Mouse (Mus musculus) kidney, postnatal 25 days (tissue): Measurements from ENCODE around the gene Hck.

Experiments
- DNase-seq, 2 experiments: peaks; one replicate each; pipeline ENCODE4 v3.0.0; 2021; ENCODE audit warnings: mixed read lengths in 2 of 2

The Hck gene

GRCm38 (mm10) chr2:153090551-153091165 is 17.6 kb upstream of the Hck start:
- DNase-seq: peak in 1 of 2 experiments; percentile 53

DNA sequence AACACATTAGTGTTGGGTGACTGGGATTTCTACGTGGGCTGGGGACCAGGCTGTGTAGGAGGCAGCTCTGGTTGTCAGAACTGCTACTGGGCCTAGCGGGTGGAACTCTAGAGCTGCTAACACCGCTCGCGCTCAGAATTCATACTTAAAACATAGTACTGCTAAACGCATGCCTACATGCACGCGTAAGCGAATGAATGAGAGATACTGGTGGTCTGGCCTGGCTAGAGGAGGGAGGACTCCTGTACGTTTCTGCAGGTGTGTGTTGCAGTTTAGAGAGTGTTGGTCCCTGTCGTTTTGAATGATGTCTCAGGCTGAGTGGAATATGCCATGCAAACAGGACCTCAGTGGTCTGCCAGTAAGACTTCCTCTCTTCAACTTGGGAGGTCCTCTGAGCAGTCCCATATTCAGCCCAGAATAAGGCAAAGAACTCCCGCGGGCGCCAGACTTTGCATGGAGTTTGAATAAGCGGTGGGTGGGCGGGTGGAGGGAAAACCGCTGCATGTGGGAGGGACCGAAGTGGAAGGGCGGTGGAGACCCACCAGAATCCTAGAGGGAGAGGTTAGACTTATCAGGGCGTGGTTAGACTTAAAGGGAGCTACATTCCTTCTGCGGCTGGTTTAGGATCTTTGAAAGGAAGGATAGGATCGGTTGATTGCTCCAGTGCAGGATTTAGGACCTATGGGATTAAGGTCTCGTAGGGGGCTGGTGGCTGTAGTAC is 1.1 kb upstream of the Hck start:
- DNase-seq: peak in 1 of 2 experiments; percentile 19

GRCm38 (mm10) chr2:153107802-153108201 is 466 bp upstream of the Hck start:
- DNase-seq: peak in 1 of 2 experiments; percentile 5

DNA sequence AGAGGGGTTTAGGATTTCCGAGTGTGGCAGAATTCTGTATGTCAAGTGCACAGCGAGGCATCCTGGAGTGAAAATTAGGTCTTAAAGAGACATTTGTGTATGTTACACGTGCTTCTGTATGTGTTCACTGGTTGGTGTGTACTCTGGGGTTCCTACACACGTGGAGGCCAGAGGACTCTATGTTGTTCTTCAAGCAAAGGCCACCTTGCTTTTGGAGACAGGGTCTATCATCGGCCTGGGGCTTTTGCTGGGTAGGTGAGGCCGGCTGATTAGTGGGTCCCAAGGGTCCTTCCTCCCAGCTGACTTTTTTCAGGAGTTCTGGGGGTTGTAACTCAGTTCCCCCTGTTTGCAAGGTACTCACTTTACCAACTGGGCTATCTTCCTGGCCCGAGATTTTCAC is 1.3 kb downstream of the Hck start:
- DNase-seq: no peak

DNA sequence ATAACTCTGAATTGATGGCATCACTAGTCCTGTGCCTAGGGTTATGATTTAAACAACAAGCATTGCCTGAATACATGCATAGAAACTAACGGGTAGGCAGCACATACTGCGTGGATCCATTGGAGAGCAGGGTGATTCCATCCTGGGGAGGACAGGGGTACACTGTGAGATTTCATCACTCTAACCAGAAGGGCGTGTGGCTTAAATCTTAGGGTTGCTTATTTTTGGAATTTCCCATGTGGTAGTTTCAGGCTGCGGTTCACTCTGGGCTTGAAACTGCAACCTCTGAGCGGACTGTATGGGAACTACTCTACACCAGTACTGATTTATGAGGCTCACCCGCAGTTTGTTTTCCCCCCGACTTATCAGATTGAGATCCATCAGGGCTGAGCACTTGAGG is 3.0 kb downstream of the Hck start:
- DNase-seq: no peak

DNA sequence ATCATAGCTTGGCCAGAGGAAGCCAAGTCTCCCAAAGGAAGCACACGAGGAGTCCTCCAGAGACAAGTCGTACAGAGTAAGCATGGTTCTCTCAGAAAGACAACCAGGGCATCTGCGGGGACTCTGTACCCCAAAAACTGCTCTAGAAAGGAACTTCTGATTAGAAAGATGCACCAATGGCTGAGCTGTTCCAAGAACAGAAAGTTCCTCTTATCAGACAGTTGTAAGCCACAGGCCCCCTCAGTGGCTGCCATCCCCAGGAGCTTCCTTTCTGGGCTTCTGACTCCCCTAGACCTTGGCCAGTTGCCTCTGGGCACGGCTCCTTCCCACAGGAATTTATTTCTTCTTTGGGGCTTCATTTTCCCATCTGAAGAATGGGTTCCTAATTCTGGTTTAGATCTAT is 7.4 kb downstream of the Hck start:
- no peak for DNase-seq

GRCm38 (mm10) chr2:153117051-153117486 is 8.8 kb downstream of the Hck start:
- peak in 1 of 2 experiments; percentile 31 for DNase-seq

GRCm38 (mm10) chr2:153119488-153119887 is 11.2 kb downstream of the Hck start:
- peak in 1 of 2 experiments; percentile 7 for DNase-seq

GRCm38 (mm10) chr2:153120126-153120525 is 11.9 kb downstream of the Hck start:
- peak in 1 of 2 experiments; percentile 23 for DNase-seq

DNA sequence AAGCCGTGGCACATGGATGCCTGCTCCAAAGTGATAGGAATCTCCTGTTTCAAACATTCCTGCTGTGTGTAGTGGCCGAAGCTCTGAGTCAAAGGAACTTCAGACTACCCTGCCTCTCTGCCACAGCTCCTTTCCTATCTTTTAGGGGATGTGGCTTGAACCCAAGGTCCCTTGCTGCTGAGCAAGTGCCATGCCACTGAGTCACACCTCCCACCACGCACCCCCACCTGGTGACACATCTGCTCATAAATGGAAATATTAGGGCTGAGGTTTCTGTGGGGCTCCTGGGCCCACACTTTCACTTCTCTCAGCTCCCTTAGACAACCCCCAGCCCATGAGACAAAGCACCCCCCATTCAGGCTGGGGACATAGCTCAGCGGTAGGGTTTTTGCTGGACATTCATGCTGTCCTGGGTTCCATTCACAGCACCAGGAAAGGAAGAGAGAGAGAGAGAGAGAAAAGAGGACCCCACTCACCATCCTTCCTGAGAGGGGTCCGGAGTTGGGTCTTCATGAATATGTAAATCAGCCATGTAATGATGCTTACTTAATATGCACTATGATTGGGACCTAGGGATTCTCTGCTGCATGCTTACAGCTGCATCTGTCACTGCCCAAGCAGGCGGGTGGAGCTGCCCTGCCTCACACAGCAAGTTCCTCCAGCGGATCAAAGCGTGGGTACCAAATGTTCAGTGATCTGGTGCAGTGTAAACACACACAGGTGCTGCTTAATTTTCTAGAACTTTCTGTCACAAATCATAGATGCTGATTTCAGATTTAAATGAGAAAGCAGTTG is 13.8 kb downstream of the Hck start:
- peak in 1 of 2 experiments; percentile 27 for DNase-seq

DNA sequence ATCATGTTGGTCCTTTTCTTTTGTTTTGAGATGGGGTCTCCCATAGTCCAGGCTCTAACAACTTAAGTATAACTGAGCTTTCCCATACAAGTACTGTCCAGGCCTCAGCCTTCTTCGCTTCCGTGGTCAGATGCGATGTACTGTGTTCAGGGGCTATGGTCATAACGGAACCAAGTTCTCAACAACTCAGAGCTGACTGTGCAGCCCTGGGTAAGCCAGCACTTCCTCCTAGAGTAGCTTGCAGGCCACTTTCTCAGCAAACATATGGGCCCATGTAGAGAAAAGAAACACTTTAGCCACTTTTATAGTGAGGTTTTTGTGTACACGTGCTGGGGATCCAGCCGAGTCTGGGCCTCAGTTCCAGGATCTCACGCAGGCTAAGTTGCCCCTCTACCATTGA is 14.4 kb downstream of the Hck start:
- DNase-seq: peak in 1 of 2 experiments; percentile 24

GRCm38 (mm10) chr2:153125875-153126274 is 17.6 kb downstream of the Hck start:
- DNase-seq: no peak

GRCm38 (mm10) chr2:153131019-153131418 is 22.8 kb downstream of the Hck start:
- DNase-seq: peak; percentile 29 to 40

DNA sequence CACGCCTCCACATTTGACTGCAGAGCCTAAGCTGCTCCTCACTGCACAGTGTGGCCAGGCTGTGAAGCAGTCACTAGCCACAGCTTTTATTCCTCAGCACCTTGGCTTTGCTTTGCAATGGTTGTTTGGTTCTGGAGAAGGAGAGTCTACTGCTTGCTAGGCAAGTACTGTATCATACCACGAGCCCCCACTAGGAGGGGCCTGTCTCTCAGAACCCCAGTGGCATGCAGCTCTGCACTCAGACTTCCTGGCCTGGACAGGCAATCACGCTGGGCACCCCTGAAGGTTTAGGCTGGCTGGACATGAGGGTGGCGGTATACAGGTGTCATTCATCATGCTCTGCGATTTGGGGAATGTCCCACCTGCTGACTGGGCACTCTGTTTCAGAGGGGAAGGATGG is 26.0 kb downstream of the Hck start:
- DNase-seq: no peak

GRCm38 (mm10) chr2:153136211-153136610 is 27.9 kb downstream of the Hck start:
- DNase-seq: no peak

- no peak for DNase-seq
Observed at GRCm38 (mm10) chr2:153139158-153139557, 30.9 kb downstream of the Hck start.

- peak in 1 of 2 experiments; percentile 41 for DNase-seq
Observed at GRCm38 (mm10) chr2:153139996-153140613, 31.8 kb downstream of the Hck start.

GRCm38 (mm10) chr2:153142620-153143199 is 34.4 kb downstream of the Hck start:
- DNase-seq: peak; percentile 52 to 59

DNA sequence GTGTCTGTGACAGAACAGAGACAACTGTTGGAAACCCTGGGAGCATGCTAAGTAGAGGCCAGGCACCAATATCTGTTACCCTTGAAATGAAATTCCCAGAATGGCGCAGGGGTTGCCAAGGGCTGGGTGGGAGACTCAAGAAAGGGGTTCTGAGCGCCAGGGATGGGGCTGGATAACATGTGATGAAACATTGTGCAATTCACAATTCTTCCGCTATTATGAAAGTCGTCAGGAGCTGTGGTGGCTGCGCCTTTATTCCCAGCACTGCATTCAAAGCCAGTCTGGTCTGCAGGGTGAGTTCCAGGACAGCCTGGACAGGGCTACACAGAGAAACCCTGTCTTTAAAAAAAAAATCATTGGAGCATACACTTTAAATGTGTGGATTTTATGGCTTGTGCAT is 37.1 kb downstream of the Hck start:
- DNase-seq: no peak

- DNase-seq: no peak
Observed at GRCm38 (mm10) chr2:153147236-153147635, 39.0 kb downstream of the Hck start.

DNA sequence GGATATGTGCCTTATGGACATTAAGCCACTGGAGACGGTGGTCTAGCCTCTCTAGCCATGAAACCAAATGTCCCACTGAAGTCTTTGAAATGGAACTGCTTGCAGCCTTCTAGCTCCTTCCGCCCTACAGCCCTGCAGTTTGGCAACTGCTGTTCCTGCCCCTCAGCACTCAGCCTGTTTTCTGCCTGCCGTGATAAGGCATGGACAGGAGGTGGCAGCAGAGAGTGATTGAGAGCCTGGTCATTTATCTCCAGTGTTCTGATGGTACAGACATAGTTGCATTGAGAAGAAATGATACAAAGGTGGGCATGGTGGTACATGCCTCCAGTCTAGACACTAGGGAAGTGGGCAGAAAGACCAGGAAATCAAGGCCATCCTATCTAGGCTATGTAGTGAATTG is 39.4 kb downstream of the Hck start:
- peak; percentile 57 to 72 for DNase-seq

GRCm38 (mm10) chr2:153149742-153150141 is 41.5 kb downstream of the Hck start:
- no peak for DNase-seq

DNA sequence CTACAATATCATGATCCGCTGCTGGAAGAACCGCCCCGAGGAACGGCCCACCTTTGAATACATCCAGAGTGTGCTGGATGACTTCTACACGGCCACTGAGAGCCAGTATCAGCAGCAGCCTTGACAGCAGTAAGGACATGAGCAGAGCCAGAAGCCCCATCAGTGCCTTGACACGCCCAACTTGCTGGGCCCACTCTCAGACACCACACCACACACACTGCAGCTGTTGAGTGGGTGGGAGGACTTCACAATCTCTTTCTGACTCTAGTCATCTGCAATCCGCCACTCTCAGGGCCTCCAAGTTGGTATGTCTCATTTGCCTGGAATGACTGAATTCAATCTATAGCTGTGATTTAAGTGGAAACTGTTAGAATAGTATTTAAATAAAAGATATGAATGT is 42.8 kb downstream of the Hck start:
- no peak for DNase-seq
